Mouse (Mus musculus) frontal cortex, postnatal 25 days (tissue): ENCODE data around the gene Kif26b.

Experiments used
- DNase-seq, 2 experiments: peaks; one replicate each; pipeline ENCODE4 v3.0.0; 2022; ENCODE audit warnings: low spot score in 2 of 2

The Kif26b gene

DNA sequence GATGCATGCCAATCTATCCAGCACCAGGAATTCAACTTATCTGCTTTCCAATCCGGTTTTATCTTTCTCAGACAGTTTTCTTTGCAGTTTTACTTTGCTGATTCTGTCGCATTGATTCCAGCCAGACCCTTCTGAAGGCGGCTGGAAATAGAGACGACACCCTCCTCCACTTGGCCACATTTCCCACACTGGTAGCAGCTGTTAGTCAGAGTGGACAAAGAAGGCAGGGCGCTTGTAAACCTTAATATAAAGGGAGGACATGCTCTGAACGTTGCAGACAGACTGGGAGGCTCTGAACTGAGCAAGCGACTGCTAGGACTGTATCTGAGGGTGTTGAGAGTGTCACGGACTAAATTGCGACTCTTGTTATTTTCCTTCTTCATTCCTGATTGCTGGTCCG is 11.3 kb downstream of the Kif26b start:
- no peak for DNase-seq

GRCm38 (mm10) chr1:178542415-178542814 is 13.5 kb downstream of the Kif26b start:
- DNase-seq, result no peak

DNA sequence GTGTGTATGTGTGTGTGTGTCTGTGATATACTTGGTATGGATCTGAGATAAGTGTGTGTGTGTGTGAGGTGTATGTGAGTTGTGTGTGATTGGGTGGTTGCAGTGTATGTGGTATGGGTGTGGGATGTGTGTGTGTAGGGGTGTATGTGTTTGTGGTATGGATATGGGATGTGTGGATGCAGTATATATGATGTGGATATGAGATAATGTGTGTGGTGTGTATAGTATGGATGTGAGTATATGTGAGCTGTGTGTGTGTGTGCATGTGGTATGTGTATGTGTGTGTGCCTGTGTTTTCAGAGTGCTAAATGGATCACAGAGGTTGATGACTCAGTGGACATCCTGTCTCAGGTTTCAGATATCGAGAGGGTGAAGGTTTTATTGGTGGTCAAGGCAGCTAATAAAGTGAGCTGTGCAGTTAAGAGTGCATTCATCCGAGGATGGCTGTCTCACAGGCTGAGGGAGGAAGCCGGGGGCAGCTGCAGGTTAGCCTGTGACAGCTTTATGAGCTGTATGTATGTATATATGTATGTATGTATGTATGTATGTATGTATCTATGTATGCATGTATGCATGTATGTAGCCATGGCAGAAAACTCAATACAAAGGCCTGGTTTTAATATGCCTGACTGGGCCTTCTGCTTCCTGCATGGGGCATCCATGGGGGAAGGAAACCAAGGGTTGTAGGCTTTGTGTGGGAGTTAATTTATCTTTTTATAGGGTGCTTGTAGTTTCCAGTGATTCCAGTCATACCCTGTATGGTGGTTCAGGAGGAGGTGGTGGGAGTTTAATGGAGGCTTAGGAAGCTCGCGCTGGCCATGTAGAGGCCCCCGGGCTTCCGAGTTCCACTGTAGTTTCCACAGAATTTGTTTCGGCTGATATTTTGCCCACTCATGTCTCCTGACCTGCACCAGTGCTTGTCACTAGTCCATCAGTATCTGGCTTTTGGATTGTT is 14.3 kb downstream of the Kif26b start:
- no peak for DNase-seq

- no peak for DNase-seq
Observed at GRCm38 (mm10) chr1:178544585-178544984, 15.7 kb downstream of the Kif26b start.

GRCm38 (mm10) chr1:178549576-178549975 is 20.7 kb downstream of the Kif26b start:
- DNase-seq, result no peak

DNA sequence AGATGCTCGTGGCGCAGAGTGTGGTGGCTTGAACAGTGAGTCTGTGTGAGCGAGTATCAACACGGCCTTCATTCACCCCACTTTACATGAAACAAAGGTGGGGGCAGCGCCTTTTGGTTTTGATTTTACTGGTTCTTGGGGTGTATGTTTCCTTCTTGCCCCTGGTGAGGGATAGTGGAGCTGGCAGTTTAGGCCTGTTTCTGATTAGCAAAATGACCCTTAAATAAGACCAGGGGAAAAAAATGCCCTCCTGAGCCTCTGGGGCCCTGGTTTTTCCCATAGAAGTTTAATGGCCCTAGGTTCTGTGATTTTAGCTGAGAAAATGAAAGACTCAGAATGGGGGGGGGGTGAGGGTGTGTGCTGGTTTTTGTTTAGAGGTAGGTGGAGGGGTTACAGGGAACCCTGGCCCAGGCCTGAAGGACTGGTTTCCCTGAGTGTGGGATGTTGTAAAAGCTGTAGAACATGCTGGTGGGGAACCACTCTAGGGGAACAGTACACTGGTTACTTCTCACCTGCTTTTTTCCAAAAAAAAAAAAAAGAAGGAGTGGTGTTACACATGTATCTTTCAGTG is 21.6 kb downstream of the Kif26b start:
- no peak for DNase-seq

GRCm38 (mm10) chr1:178552278-178552897 is 23.5 kb downstream of the Kif26b start:
- DNase-seq, result no peak

DNA sequence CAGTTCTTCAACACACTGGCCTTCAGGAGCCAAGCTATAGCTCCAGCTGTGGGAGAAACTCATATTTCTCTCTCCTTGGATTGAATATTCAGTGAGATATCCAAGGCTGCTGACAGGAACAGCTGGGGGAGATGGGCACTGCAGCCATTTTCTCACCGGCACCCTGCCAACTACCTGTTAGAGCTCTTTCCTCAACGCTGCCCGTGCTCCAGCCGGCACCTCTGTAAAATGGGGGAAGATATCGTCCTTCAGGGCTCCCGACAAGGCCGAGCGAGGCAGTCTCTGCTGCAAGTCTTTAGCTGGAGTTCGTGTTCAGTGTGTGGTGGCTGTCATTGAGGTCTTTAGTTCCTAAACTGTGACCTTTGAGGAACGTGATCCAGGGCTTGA is 24.0 kb downstream of the Kif26b start:
- no peak for DNase-seq

DNA sequence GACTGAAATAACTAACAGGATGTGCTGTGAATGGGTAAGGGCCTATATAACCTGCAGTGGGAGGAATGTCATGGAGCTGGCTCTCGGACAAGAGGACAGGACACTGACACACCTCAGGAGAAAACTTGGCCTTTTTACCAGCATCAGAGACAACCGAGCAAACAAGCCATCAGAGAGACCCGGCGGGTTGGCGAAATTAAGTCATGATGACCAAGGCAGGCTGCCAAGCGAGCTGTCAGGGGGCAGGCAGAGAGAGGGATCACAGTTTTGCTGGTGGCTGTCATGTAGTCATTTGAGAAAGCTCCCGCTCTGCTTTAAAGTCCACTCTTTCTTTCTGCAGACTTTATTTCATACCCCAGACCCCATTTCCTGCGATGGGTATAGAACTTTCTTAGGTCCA is 27.3 kb downstream of the Kif26b start:
- DNase-seq, result no peak

GRCm38 (mm10) chr1:178560043-178560442 is 31.1 kb downstream of the Kif26b start:
- DNase-seq, result no peak

DNA sequence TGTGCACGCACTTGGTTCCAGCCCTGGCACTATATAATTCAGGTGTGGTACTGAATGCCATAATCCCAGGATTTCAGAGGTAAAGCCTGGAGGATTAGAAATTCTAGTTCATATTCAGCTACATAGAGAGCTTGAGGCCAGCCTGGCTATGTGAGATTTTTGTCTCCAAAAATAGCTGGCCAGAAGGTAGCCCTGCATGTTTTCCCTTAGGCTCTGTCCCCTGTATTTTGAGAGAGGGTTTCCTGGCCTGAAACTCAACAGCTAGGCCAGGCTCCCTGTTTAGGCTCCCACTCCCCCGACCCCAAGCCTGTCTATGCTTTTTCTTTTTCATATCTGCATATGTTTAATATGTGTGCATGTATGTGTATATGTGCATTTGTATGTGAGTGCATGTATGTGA is 34.9 kb downstream of the Kif26b start:
- DNase-seq, result no peak

- no peak for DNase-seq
Observed at GRCm38 (mm10) chr1:178564800-178565199, 35.9 kb downstream of the Kif26b start.

GRCm38 (mm10) chr1:178568551-178569545 is 39.9 kb downstream of the Kif26b start:
- no peak for DNase-seq

GRCm38 (mm10) chr1:178571009-178571408 is 42.1 kb downstream of the Kif26b start:
- DNase-seq, result no peak

- DNase-seq, result no peak
Observed at GRCm38 (mm10) chr1:178571885-178572444, 43.0 kb downstream of the Kif26b start.

- no peak for DNase-seq
Observed at GRCm38 (mm10) chr1:178573406-178574032, 44.6 kb downstream of the Kif26b start.

DNA sequence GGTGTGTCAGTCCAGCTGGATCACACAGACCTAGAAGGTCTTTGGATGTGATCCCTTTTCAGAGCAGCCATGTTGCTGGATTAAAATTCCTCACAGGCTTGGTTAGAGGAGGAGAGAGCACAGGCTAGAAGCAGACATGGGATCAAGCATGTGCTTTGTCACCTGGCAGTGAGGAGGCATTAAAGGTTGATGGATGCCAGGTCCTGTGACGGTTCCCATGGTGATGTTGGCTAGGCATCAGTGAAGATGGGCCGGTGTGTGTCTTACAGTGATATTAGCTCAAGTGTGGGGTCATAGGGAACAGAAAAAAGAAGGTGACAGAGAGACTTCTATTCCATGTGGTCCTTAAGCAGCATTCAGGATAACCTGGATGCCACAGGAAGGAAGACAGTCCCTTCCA is 46.8 kb downstream of the Kif26b start:
- no peak for DNase-seq

GRCm38 (mm10) chr1:178576926-178577325 is 48.0 kb downstream of the Kif26b start:
- DNase-seq, result no peak

GRCm38 (mm10) chr1:178585366-178586020 is 56.6 kb downstream of the Kif26b start:
- DNase-seq, result no peak
